Mouse (Mus musculus) midbrain, embryonic 16.5 days (tissue): ENCODE measurements around the gene Fut11. TPM values are rescaled to one million over a fixed set of nuclear protein-coding genes. Genes with fewer than 3 reads are reported as not detected.

Source experiments
- ATAC-seq: fragments of 200-750 bp; cut with Nextera tagmentation; 2 replicates; pipeline ENCODE4 v1.8.0; 2017; ENCODE audit warnings: moderate TSS enrichment
- H3K27ac ChIP-seq: fragments of 300-500 bp; sonication (generic); 2 replicates; pipeline ENCODE4 v1.5.1; 2014; ENCODE audit warnings: mild to moderate bottlenecking, low read length, mixed read lengths
- H3K27me3 ChIP-seq: fragments of 300-500 bp; sonication (generic); 2 replicates; pipeline ENCODE4 v1.6.1; 2014; ENCODE audit warnings: low read depth, low read length, mixed read lengths; ENCODE audit not compliant: control insufficient read depth, insufficient read depth
- H3K36me3 ChIP-seq: fragments of 300-500 bp; sonication (generic); 2 replicates; pipeline ENCODE4 v1.6.1; 2014; ENCODE audit warnings: mild to moderate bottlenecking, low read length, moderate library complexity, mixed read lengths; ENCODE audit not compliant: control insufficient read depth, insufficient read depth
- H3K4me1 ChIP-seq: fragments of 300-500 bp; sonication (generic); 2 replicates; pipeline ENCODE4 v1.6.1; 2014; ENCODE audit warnings: mild to moderate bottlenecking, low read length, mixed read lengths; ENCODE audit not compliant: control insufficient read depth, insufficient read depth
- H3K4me2 ChIP-seq: fragments of 300-500 bp; sonication (generic); 2 replicates; pipeline ENCODE4 v1.6.1; 2014; ENCODE audit warnings: mild to moderate bottlenecking, low read length, mixed read lengths
- H3K4me3 ChIP-seq: fragments of 300-500 bp; sonication (generic); 2 replicates; pipeline ENCODE4 v1.5.1; 2014; ENCODE audit warnings: low read depth, mild to moderate bottlenecking, low read length, moderate library complexity, mixed read lengths
- H3K9ac ChIP-seq: fragments of 300-500 bp; sonication (generic); 2 replicates; pipeline ENCODE4 v1.6.1; 2014; ENCODE audit warnings: low read depth, low read length, mixed read lengths
- H3K9me3 ChIP-seq: fragments of 300-500 bp; sonication (generic); replicated peaks from 2 replicates; pipeline ENCODE4 v1.6.1; 2014; ENCODE audit warnings: mild to moderate bottlenecking, low read length, mixed read lengths; ENCODE audit not compliant: control insufficient read depth, poor library complexity, severe bottlenecking
- WGBS: fragments of 180-500 bp; shearing (Covaris S2); extraction: QIAGEN DNeasy Blood & Tissue Kit; methylation state at CpG from one replicate; pipeline ENCODE4 v1.1.7; 2014; 5-methylcytosine and 5-hydroxymethylcytosine counted together
- polyA plus RNA-seq: library from polyadenylated mRNA; unstranded; fragments of >200 nt; fragmentation: Nextera tagmentation; extraction: Ambion mirVana; gene quantifications from 2 replicates; pipeline ENCODE4 v1.2.1, GENCODE M21; 2015

Fut11 gene
- polyA plus RNA-seq, 1 experiment from 2014 or later: 25.5 TPM

DNA sequence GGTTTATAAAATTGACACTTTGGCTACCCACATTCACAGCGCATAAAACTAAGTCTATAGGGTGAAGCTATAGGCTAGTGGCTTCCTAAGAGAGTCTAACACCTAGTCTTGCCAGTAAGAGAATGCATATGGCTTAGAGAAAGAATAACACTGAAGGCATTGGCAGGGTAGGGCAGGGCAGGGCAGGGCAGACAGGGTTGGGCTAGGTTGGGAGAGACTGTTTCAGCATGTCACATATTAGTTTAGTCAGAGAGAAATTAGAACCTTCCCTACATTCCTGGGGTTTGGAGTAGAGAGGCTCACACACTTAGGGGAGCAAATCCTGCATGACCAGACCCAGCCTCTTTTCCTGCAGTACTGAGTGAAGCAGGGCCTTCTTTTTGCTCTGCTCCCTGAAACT, 27.3 kb upstream of the Fut11 start:
- Histone ChIP-seq H3K27ac (no peak overlapping the region), H3K9ac (no peak overlapping the region), H3K36me3 (no peaks in the 10 kb centered on the region), H3K9me3 (no peaks in the 10 kb centered on the region), H3K4me2 (no peak overlapping the region), H3K27me3 (peaks cover 10% of the 10 kb centered on the region), H3K4me1 (peaks cover under 1% of the 10 kb centered on the region; the same call in 1 of the 2 replicates), H3K4me3 (no peak overlapping the region)
- 73% methylated on average over 1 of the region's 1 CpGs for WGBS
- ATAC-seq: no peak

DNA sequence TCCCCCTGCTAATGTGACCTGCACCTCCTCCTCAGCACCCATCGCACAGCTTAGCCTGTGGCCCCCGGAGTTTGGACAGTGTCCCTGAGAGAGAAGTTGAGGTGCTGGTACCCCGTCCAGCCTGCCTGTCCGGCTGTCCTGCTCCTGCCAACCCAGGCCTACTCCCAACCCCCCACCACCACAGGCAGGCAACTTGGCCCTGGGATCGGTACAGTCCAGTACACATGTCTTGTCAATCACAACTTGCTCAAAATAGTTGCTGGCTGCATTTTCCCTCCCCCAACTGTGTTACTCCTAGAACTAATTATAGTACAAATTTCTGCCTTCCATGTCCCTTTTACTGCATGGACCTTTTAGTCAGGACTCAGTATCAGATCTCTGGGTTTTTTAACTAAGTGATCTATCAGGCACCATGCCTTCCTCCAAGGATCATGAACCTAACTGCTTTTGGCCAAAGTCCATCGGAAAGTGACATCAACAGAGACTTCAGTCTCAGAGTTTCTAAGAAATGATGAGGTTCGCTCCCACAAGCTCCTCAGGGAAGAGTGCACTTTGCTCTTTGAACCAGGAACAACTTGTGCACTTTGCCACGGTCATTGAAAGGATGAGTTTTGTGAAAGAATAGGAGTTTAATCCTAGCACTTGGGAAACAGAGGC, 26.5 kb upstream of the Fut11 start, which contains the start of gene Synpo2l:
Synpo2l (minus strand) TSS at position 201 of the 657 bp plus-strand sequence.
- no peak within 1 kb of the TSS for H3K4me3 ChIP-seq
- H3K9ac ChIP-seq: no peak within 1 kb of the TSS
- no peaks in the 10 kb centered on the region for H3K9me3 ChIP-seq
- H3K36me3 ChIP-seq: no peaks in the 10 kb centered on the region
- peaks cover 10% of the 10 kb centered on the region for H3K27me3 ChIP-seq
- H3K27ac ChIP-seq: no peak within 1 kb of the TSS
- no peak within 1 kb of the TSS for H3K4me2 ChIP-seq
- H3K4me1 ChIP-seq: no peaks in the 10 kb centered on the region
- ATAC-seq: no peak
- 83% methylated on average over 8 of the region's 8 CpGs for WGBS

GRCm38 (mm10) chr14:20672990-20673389, 21.8 kb upstream of the Fut11 start:
- no peak overlapping the region for H3K9ac ChIP-seq
- H3K4me3 ChIP-seq: no peak overlapping the region
- peaks cover 5% of the 10 kb centered on the region for H3K27me3 ChIP-seq
- ATAC-seq: no peak
- no peak overlapping the region for H3K27ac ChIP-seq
- peaks cover 13% of the 10 kb centered on the region for H3K36me3 ChIP-seq
- peaks cover 18% of the 10 kb centered on the region for H3K4me1 ChIP-seq
- no peak overlapping the region; the same call in 1 of the 2 replicates for H3K4me2 ChIP-seq
- no peaks in the 10 kb centered on the region for H3K9me3 ChIP-seq
- WGBS: 89% methylated on average over 2 of the region's 2 CpGs

DNA sequence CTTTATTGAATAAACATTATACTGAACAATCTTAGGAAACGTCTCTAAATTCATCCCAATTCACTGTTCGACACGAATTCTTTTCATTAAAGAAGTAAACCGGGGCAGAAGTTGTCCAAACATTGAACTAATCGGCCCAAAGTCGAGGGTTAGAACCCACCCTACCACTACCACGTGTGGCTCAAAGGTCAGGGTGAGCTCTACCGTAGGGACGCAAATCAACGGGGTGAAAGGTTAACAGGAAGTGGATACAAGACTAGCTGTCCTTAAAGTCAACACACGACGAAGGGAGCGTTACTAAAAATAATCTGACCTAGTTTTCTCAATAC, 21.1 kb upstream of the Fut11 start:
- no peaks in the 10 kb centered on the region for H3K9me3 ChIP-seq
- peak; percentile 85 for ATAC-seq
- peak overlapping the region; percentile 79 for H3K4me3 ChIP-seq
- H3K27me3 ChIP-seq: peaks cover 3% of the 10 kb centered on the region
- peak overlapping the region; percentile 62; the same call in 1 of the 2 replicates for H3K9ac ChIP-seq
- H3K4me1 ChIP-seq: peaks cover 18% of the 10 kb centered on the region
- peaks cover 21% of the 10 kb centered on the region for H3K36me3 ChIP-seq
- H3K4me2 ChIP-seq: peak overlapping the region; percentile 86
- 11% methylated on average over 13 of the region's 13 CpGs for WGBS
- H3K27ac ChIP-seq: peak overlapping the region; percentile 77

DNA sequence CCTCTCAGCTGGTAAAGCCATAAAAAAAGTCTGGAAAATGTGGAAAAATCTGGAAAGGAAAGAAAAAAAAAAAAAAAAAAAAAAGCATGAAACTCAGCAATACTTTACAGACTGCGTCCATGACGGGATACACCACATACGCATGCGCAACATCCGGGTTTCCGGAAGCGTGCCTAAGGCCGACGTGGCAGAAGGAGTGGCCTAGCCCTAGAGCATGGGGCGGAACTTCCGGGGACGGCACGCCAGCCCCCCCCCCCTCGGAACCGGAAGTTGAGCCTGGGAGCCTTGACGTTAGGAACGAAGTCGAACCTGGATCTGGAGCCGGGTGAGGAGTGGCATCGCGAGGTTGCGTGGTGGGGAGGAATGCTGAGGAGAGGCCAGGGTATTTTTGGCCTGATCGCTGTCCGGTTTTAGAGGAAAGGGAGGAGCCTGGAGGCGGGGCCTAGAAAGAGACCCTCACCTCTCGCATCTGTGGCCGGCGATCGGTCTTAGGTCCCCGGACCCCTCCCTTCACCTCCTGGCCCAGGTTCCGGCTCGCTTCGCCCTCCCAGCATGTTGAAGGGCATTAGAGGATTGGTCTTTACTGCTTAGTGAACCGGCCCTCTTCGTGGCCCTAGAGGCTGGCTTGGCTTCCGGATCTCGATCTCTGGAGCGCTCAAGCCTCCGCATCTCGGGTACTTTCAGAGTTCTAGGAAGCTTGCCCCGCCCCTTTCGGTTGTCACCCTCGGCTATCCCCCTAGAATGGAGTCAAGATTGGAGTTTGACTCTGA, 20.5 kb upstream of the Fut11 start, which contains the start of gene Sec24c:
Sec24c (plus strand) TSS at position 245 of the 770 bp plus-strand sequence.
- peak within 1 kb of the TSS; percentile 77 for H3K27ac ChIP-seq
- H3K4me3 ChIP-seq: peak within 1 kb of the TSS; percentile 79
- H3K9ac ChIP-seq: peak within 1 kb of the TSS; percentile 62
- H3K4me1 ChIP-seq: peaks cover 18% of the 10 kb centered on the region
- peak within 1 kb of the TSS; percentile 91 for H3K4me2 ChIP-seq
- no peaks in the 10 kb centered on the region for H3K27me3 ChIP-seq
- peaks cover 25% of the 10 kb centered on the region for H3K36me3 ChIP-seq
- WGBS: 0% methylated on average over 39 of the region's 43 CpGs
- peak; percentile 96 for ATAC-seq
- no peaks in the 10 kb centered on the region for H3K9me3 ChIP-seq

DNA sequence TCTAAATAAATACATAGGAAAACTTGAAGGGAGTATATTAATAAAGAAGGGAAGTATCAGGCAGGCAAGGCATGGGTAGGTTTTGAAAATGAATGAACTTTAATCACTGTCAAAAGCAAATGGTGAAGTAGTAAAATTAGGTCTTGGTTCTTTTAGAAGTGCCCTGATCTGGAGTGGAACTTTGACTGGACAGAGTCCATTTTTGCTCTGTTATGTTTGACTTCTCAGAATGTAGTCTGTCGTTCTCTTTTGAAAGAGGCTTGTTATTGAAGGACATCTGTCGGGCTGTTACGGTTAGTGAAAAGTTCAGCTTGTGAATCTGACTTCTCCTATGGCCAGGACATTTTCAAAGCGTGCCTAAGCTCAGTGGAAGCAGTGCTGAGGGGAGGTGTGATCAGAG, 16.9 kb upstream of the Fut11 start:
- WGBS: 95% methylated on average over 4 of the region's 4 CpGs
- no peak for ATAC-seq
- Histone ChIP-seq H3K9ac (no peak overlapping the region), H3K36me3 (peaks cover 50% of the 10 kb centered on the region), H3K4me3 (no peak overlapping the region), H3K9me3 (no peaks in the 10 kb centered on the region), H3K27ac (no peak overlapping the region), H3K4me2 (no peak overlapping the region), H3K27me3 (no peaks in the 10 kb centered on the region), H3K4me1 (peaks cover 18% of the 10 kb centered on the region)

- ATAC-seq: no peak
- Histone ChIP-seq H3K27ac (no peak overlapping the region), H3K36me3 (peaks cover 61% of the 10 kb centered on the region), H3K9ac (no peak overlapping the region), H3K4me3 (no peak overlapping the region), H3K4me2 (no peak overlapping the region), H3K27me3 (no peaks in the 10 kb centered on the region), H3K9me3 (no peaks in the 10 kb centered on the region), H3K4me1 (no peaks in the 10 kb centered on the region)
- WGBS: 91% methylated on average over 2 of the region's 2 CpGs
Measured at GRCm38 (mm10) chr14:20681742-20682141, 13.0 kb upstream of the Fut11 start.

GRCm38 (mm10) chr14:20682498-20682897, 12.3 kb upstream of the Fut11 start:
- no peak overlapping the region for H3K4me2 ChIP-seq
- no peak overlapping the region for H3K27ac ChIP-seq
- peaks cover 64% of the 10 kb centered on the region for H3K36me3 ChIP-seq
- no peak overlapping the region for H3K9ac ChIP-seq
- H3K4me3 ChIP-seq: no peak overlapping the region
- WGBS: 74% methylated on average over 3 of the region's 3 CpGs
- H3K27me3 ChIP-seq: no peaks in the 10 kb centered on the region
- H3K4me1 ChIP-seq: no peaks in the 10 kb centered on the region
- ATAC-seq: no peak
- no peaks in the 10 kb centered on the region for H3K9me3 ChIP-seq

GRCm38 (mm10) chr14:20686576-20686975, 8.2 kb upstream of the Fut11 start:
- Histone ChIP-seq H3K27me3 (no peaks in the 10 kb centered on the region), H3K9ac (no peak overlapping the region), H3K9me3 (no peaks in the 10 kb centered on the region), H3K36me3 (peaks cover 64% of the 10 kb centered on the region), H3K4me1 (no peaks in the 10 kb centered on the region), H3K4me2 (no peak overlapping the region), H3K27ac (no peak overlapping the region), H3K4me3 (no peak overlapping the region)
- 98% methylated on average over 3 of the region's 3 CpGs for WGBS
- ATAC-seq: no peak
